ENCODE assay signal across 31 mouse cellular contexts in genomic region chr3:123781581-123781980, GRCm38 (mm10).
"Had no signal": no experiment of that assay in that cellular context is flagged by ENCODE, and none has a peak within 500 bp of the region (broad histone marks: within the 10 kb centered on the region; RNA-seq: fewer than 3 reads in every experiment).

No protein-coding gene starts in this region.

- H3K36me3 ChIP-seq: limb, embryonic 10.5 days; limb, embryonic 12.5 days; limb, embryonic 13.5 days; limb, embryonic 15.5 days; liver, embryonic 12.5 days; liver, embryonic 13.5 days; liver, embryonic 15.5 days; lung, embryonic 15.5 days; midbrain, embryonic 10.5 days; midbrain, embryonic 12.5 days; midbrain, embryonic 13.5 days; midbrain, embryonic 15.5 days had no signal

- ATAC-seq: liver, embryonic 12.5 days; liver, postnatal 0 days; lung, postnatal 0 days; midbrain, embryonic 13.5 days; midbrain, embryonic 15.5 days; midbrain, embryonic 16.5 days had no signal

- H3K4me2 ChIP-seq: limb, embryonic 12.5 days; limb, embryonic 13.5 days; limb, embryonic 15.5 days; liver, embryonic 11.5 days; liver, embryonic 12.5 days; liver, embryonic 13.5 days; liver, embryonic 15.5 days; lung, embryonic 14.5 days; lung, embryonic 15.5 days; midbrain, embryonic 11.5 days; midbrain, embryonic 12.5 days; midbrain, embryonic 13.5 days; midbrain, embryonic 15.5 days had no signal

- H3K4me3 ChIP-seq: limb, embryonic 10.5 days; limb, embryonic 12.5 days; limb, embryonic 13.5 days; limb, embryonic 15.5 days; liver, embryonic 12.5 days; liver, embryonic 13.5 days; liver, embryonic 15.5 days; lung, embryonic 15.5 days; megakaryocyte, embryonic 14.5 days; midbrain, embryonic 10.5 days; midbrain, embryonic 12.5 days; midbrain, embryonic 13.5 days; midbrain, embryonic 15.5 days; myocyte had no signal

- H3K9me3 ChIP-seq: limb, embryonic 10.5 days; limb, embryonic 12.5 days; limb, embryonic 13.5 days; limb, embryonic 15.5 days; liver, embryonic 12.5 days; liver, embryonic 13.5 days; liver, embryonic 15.5 days; lung, embryonic 15.5 days; midbrain, embryonic 10.5 days; midbrain, embryonic 12.5 days; midbrain, embryonic 13.5 days; midbrain, embryonic 15.5 days had no signal

- H3K27me3 ChIP-seq: limb, embryonic 12.5 days; limb, embryonic 13.5 days; limb, embryonic 15.5 days; liver, embryonic 12.5 days; liver, embryonic 13.5 days; liver, embryonic 15.5 days; lung, embryonic 15.5 days; megakaryocyte, embryonic 14.5 days; midbrain, embryonic 12.5 days; midbrain, embryonic 13.5 days; midbrain, embryonic 15.5 days had no signal

- H3K4me1 ChIP-seq: limb, embryonic 10.5 days; limb, embryonic 12.5 days; limb, embryonic 13.5 days; limb, embryonic 15.5 days; liver, embryonic 12.5 days; liver, embryonic 13.5 days; liver, embryonic 15.5 days; lung, embryonic 15.5 days; megakaryocyte, embryonic 14.5 days; midbrain, embryonic 10.5 days; midbrain, embryonic 12.5 days; midbrain, embryonic 13.5 days; midbrain, embryonic 15.5 days had no signal

- H3K9ac ChIP-seq: limb, embryonic 12.5 days; limb, embryonic 13.5 days; limb, embryonic 15.5 days; liver, embryonic 12.5 days; liver, embryonic 13.5 days; liver, embryonic 14.5 days; liver, embryonic 15.5 days; liver, postnatal 0 days; lung, embryonic 14.5 days; lung, embryonic 15.5 days; midbrain, embryonic 12.5 days; midbrain, embryonic 13.5 days; midbrain, embryonic 15.5 days had no signal

- H3K27ac ChIP-seq: limb, embryonic 10.5 days; limb, embryonic 12.5 days; limb, embryonic 13.5 days; limb, embryonic 15.5 days; liver, embryonic 12.5 days; liver, embryonic 13.5 days; liver, embryonic 14.5 days; liver, embryonic 15.5 days; lung, embryonic 15.5 days; macrophage; midbrain, embryonic 10.5 days; midbrain, embryonic 12.5 days; midbrain, embryonic 13.5 days; midbrain, embryonic 15.5 days had no signal

- DNase-seq: left cerebral cortex, postnatal 4 days; liver; liver, embryonic 13.5 days; liver, postnatal 0 days; lung, adult 18-20 months; lung, adult 2 months; lung, embryonic 14.5 days; lung, postnatal 10 days; lung, postnatal 14 days; lung, postnatal 36 days; lung, postnatal 4 days; midbrain, embryonic 14.5 days had no signal
